Mouse (Mus musculus) 416B (cell line): ENCODE measurements at regions not wholly inside any gene's neighbourhood (a gene's known extent, or its start where the extent isn't known, plus 50 kb on each side); places are given as distances from the start of the nearest gene placed in this dataset.

ENCODE experiments used
- DNase-seq: peaks from one replicate; pipeline ENCODE4 v3.0.0; 2011; ENCODE audit warnings: low read depth

- no peak for DNase-seq
Measured at GRCm38 (mm10) chr2:166272190-166272543, 116.7 kb upstream of the Sulf2 start.

DNA sequence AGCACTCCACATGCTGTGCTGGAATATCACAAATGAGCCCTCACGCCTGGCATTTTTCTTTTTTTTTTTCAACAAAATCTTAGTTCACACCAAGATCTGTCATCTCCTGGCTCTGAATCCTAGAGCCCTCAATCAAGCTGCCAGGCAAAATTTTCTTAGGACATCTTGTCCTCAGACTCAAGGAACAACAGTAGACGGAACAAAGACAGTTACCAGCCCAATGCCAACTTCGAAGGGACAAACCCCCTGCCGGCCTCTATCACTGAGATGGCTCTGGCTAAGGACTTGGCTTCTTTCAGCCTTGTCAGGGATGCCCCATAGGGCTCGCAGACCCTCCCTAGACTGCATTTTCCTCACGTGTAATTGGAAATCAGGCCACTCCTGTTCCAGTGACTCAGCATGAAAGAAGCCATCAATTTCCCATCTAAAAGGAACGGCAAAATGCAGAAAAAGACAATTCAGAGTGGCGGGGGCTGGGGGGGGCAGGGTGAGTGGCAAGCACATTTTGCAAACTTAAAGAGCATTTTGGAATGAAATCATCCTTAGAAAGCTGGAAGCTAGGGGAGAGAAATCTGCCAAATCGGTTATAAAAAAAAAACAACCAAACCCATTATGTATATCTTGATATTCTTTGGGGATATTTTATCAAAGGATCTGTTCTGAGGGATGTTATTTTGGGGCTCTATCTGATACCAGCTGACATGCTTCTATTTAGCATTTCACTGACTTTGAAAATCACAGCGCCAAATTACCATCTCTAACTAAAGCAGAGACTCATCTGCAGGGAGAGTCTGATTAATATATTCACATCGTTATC, 116.1 kb upstream of the Sulf2 start:
- DNase-seq: no peak

DNA sequence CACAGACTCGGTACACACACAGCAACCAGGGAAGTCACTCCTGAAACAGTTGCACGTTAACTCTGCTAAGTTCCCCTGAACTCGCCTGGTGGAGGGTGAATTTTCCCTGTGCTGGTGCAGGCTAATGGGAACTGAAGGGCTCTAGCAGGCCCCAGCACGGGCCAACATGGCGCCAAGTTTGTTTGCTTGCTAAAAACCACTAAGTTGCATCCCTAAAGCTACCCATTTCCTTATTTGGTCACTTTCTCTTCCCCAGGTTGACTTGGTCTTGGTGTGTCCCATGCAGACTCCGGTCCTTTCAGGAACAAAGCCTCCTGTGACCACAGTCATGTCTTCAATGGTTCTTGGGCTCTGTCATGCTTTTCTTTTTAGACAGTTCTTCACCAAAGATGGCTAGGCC, 114.5 kb upstream of the Sulf2 start:
- DNase-seq: no peak

- no peak for DNase-seq
Measured at GRCm38 (mm10) chr2:166266915-166267314, 111.5 kb upstream of the Sulf2 start.

GRCm38 (mm10) chr2:166266507-166266906, 111.0 kb upstream of the Sulf2 start:
- DNase-seq: no peak

DNA sequence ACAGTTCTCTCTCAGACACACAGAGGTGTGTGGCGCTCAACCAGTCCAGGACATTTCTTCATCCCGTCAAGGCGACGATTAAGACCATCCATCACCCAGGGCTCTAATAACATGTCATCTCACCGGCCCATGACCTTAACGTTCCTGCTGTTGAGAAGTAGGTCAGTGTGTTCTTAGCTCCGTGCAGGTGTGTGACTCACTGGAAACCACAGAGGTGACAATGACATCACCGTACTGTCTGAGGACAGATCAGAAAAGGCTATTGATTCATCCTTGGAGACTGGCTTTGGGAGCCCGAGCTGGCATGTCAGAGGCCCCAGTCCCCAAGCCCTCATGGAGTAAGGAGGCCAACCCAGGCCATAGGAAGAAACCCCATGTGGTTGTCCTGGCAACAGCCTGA, 109.3 kb upstream of the Sulf2 start:
- no peak for DNase-seq

DNA sequence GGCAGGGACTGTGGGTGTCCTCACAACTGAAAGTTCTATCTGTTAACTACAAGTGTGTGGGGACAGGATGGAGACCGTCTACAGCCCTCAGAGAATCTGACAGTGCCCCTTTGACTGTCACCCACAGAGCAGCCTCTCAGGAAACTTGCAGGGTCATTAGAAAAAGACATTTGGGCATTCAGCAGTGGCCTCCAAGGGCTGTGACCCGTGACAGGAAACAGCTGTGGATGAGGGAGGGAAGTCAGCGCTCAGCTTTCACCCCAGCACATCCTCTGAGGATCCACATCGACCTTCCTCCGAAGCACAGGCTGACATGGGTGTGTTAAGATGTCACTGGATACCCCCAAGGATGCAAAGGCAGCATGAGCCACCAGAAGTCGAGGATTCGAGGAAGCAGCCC, 106.3 kb upstream of the Sulf2 start:
- peak; percentile 76 for DNase-seq

GRCm38 (mm10) chr2:166261065-166261464, 105.6 kb upstream of the Sulf2 start:
- no peak for DNase-seq

DNA sequence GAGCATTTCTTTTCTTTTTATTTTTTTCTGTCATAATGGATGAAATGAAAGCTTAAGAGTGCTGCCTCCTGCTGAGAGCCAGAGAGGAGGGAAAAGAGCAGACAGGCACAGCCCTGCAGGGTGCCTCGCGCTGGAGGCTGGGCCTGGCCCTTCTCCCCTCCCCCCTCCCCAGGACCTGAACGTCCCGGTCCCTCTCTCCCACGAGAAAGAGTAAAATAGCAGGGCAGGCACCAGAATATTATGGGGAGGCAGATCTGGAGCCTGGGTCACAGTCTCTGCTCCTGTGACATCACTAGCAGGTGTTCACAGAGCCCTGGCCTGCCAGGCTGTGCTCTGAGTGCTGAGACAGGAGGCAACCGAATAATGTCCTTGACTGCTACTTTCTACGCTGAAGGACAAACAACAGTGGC, 103.3 kb upstream of the Sulf2 start:
- no peak for DNase-seq

- no peak for DNase-seq
Measured at GRCm38 (mm10) chr2:166257666-166258065, 102.2 kb upstream of the Sulf2 start.

GRCm38 (mm10) chr2:166256193-166256592, 100.7 kb upstream of the Sulf2 start:
- no peak for DNase-seq

GRCm38 (mm10) chr2:166254581-166254980, 99.1 kb upstream of the Sulf2 start:
- peak; percentile 12 for DNase-seq

GRCm38 (mm10) chr2:166252107-166252506, 96.6 kb upstream of the Sulf2 start:
- DNase-seq: no peak

DNA sequence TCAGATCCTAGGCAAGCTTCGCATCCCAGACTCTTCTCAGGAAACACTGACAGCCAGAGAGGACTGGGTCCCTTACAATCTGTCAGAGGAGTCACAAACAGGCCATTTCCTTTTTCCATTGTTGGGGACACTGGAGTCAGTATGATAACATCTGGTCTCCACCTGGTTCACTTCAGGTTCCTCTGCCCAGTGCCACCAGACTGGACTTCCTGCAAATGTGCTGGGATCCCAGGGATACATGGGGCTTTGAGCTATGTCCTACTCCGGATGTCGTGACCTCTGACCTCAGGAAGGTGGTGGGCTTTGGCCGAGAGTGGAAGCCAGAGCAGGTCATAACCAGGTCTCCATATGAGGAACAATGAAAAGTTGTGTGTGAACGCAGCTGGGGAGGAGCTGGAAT, 96.0 kb upstream of the Sulf2 start:
- no peak for DNase-seq

DNA sequence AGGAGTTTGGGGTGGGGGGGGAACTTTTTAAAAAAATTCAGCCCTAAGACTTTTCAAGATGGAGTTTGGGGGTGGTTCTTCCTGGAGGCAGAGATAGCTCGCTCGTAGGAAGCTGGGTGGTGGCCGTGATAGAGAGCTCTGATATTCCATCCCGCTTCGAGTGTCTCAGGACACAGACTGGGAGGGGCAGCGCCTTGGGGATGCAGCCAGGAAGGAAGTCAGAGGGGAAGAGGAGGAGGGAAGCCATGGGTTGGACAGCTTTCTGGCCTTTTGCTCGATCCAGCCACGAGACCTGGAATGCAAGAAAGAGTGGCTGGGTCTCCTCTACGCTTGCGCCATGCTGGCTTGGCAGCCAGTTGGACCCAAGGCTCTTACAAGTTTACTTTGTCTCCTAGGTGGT, 95.1 kb upstream of the Sulf2 start:
- no peak for DNase-seq

DNA sequence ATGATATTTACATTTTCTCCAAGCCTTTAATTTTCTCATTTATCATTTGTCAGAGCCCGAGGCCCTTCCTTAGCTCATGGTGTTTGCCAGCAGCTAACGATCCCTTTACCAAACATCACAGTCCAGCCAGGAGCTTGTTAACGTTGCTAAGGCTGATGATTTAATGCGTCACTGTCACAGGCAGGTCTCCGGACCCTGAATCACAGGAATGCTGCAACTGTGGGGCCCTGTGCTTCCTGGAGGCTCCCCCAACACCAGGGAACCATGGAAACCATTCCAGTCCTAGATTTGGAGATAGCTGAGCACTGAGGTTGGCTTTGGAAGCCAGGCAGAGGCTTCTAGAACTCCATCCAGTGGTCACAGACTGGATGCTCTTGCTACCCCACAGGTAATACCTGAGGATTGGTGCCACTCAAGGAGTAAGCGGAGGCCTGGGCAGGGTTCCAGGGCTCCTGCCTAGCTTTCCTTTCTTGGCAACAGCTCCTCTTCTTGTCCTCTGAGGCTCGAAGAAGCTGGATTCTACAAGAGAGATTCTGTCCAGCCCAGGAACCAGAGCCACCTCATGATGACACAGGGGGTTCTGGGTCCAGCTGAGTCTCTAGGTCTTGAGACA, 94.0 kb upstream of the Sulf2 start:
- no peak for DNase-seq

DNA sequence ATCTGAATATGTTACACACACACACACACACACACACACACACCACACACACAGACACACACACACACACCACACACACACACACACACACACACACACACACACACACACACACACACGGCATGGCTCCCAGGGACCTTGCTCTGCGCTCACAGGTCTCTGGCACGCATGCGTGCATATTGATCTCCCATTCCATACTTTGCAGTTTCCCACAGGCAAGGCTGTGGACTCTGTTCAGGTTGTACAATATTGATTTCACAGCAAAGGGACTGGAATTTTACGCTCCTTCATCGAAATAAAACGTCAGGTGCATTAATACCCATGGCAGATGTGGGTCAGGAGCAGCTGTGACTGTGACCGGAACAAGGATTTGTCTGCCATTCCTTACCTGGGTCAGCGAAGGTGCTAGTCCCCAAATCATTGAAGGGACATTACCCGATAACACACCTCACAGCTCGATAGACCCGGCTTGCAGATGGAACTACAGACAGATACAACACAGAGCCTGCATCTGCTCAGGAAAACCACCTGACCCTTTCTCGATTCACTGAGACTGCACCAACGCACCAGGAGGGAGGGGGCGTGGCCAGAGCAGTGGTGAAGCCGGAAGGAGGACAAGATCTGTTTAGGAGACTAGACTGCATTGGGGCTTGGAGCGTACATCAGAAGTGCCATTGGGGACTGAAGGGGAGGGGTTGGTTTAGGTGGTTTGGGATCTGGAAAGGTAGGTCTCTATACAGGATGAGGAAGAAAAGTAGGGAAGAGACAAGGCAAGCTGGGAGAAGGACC, 91.1 kb upstream of the Sulf2 start:
- no peak for DNase-seq

DNA sequence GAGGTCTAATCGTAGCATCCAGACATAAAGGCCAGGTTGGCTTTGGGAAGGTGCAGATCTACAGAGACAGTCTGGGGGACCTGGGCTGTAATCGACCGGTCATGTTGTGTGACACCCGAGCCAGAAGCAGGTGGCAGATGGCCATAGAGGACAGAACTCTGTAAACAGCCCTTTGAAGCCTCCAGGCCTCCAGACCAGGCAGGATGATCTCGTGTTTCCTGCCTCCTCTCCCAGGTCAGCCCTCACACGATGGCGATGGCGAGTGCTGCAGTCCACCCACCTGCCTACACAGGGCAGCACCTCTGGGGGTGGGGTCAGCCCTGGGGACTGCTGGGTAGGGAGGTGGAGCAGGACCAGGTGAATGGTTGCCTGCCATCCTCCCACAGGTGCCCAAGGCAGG, 89.8 kb upstream of the Sulf2 start:
- DNase-seq: no peak

GRCm38 (mm10) chr2:166242786-166243521, 87.5 kb upstream of the Sulf2 start:
- no peak for DNase-seq

DNA sequence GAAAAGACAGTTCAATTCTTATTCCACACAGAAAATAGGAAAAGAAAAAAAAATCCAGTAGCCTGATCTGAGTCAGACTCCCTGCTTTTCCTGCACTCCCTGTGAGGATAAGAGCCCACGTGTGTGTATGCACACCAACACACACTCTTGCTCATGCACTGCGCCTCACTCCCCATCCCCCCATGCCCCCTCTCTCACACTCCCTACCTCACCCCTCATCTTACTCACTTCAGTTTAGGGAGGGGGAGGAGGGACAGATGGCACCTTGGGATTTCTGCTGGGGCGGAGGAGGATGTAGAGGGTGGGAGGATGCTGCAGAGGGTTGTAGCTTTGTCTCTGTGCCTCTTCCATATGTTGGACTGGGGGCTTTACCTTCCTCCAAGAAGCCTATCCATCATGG, 85.8 kb upstream of the Sulf2 start:
- no peak for DNase-seq

DNA sequence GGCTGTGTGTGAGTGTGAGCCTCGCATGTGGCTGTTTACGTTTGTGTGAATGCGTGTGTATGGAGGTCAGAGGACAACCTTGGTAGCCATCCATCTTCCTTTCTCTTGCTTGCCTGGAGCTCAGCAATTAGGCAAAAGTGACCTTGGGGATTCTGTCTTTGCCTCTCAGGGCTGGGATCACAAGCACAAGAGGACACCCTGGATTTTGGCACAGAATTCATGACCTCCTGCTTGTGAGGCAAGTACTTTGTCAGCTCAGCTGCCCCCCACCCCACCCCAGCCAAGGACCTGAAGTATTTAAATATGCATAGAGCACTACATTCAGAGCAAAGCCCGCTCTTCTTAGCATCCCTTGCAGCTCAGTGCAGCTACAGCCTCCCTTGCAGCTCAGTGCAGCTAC, 84.6 kb upstream of the Sulf2 start:
- no peak for DNase-seq

- DNase-seq: peak; percentile 67
Measured at GRCm38 (mm10) chr2:166237554-166238269, 82.2 kb upstream of the Sulf2 start.
